Mouse (Mus musculus) embryonic facial prominence, embryonic 15.5 days (tissue): ENCODE measurements around the gene Syne1. TPM values are rescaled to one million over a fixed set of nuclear protein-coding genes. Genes with fewer than 3 reads are reported as not detected.

ENCODE experiments used
- ATAC-seq: fragments of 200-750 bp; cut with Nextera tagmentation; 2 replicates; pipeline ENCODE4 v1.8.0; 2017; ENCODE audit warnings: low read depth, moderate TSS enrichment; ENCODE audit not compliant: insufficient number of reproducible peaks, low FRiP score, low TSS enrichment
- H3K27ac ChIP-seq: fragments of 300-500 bp; sonication (generic); replicated peaks from 2 replicates; pipeline ENCODE4 v1.5.1; 2015; ENCODE audit warnings: mild to moderate bottlenecking, inconsistent platforms
- H3K27me3 ChIP-seq: fragments of 300-500 bp; sonication (generic); 2 replicates; pipeline ENCODE4 v1.6.1; 2015; ENCODE audit warnings: inconsistent platforms
- H3K36me3 ChIP-seq: fragments of 300-500 bp; sonication (generic); 2 replicates; pipeline ENCODE4 v1.6.1; 2015; ENCODE audit warnings: mild to moderate bottlenecking, inconsistent platforms
- H3K4me1 ChIP-seq: fragments of 300-500 bp; sonication (generic); 2 replicates; pipeline ENCODE4 v1.6.1; 2015; ENCODE audit warnings: inconsistent platforms
- H3K4me2 ChIP-seq: fragments of 300-500 bp; sonication (generic); replicated peaks from 2 replicates; pipeline ENCODE4 v1.6.1; 2015; ENCODE audit warnings: mild to moderate bottlenecking, inconsistent platforms
- H3K4me3 ChIP-seq: fragments of 300-500 bp; sonication (generic); replicated peaks from 2 replicates; pipeline ENCODE4 v1.5.1; 2015; ENCODE audit warnings: mild to moderate bottlenecking, inconsistent platforms
- H3K9ac ChIP-seq: fragments of 300-500 bp; sonication (generic); 2 replicates; pipeline ENCODE4 v1.6.1; 2015; ENCODE audit warnings: inconsistent platforms
- H3K9me3 ChIP-seq: fragments of 300-500 bp; sonication (generic); replicated peaks from 2 replicates; pipeline ENCODE4 v1.6.1; 2016; ENCODE audit warnings: inconsistent platforms
- WGBS: fragments of 180-500 bp; shearing (Covaris S2); methylation state at CpG from one replicate; pipeline ENCODE4 v1.1.7; 2015; 5-methylcytosine and 5-hydroxymethylcytosine counted together
- polyA plus RNA-seq: library from polyadenylated mRNA; unstranded; fragments of >200 nt; fragmentation: Nextera tagmentation; extraction: Ambion mirVana; gene quantifications from 2 replicates; pipeline ENCODE4 v1.2.1, GENCODE M21; 2015

Gene Syne1
- polyA plus RNA-seq, 1 experiment from 2014 or later: 8.0 TPM

DNA sequence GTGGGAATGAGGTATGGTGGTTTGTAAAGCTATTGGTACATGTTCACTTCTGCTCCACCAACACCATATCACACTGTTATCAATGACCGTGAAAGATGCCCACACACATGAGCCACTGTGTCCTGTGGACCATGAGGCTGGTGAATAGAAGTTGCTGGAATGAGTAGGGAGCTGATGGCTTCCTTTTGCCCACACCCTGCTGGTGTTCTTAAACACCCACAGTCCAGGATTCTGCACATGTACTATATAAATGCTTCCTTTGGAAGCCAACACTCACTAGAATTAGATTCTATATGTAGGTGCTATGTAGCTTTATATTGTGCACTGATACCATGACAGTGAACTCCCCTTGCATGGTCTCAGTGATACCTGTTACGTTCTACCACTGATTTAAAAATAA lies 574.7 kb downstream of the Syne1 start:
- Histone ChIP-seq H3K9me3 (no peaks in the 10 kb centered on the region), H3K27me3 (no peaks in the 10 kb centered on the region), H3K4me1 (no peaks in the 10 kb centered on the region), H3K36me3 (no peaks in the 10 kb centered on the region), H3K9ac (no peak overlapping the region), H3K4me3 (no peak overlapping the region), H3K4me2 (no peak overlapping the region), H3K27ac (no peak overlapping the region)
- no peak for ATAC-seq
- WGBS: 91% methylated on average over 2 of the region's 2 CpGs

DNA sequence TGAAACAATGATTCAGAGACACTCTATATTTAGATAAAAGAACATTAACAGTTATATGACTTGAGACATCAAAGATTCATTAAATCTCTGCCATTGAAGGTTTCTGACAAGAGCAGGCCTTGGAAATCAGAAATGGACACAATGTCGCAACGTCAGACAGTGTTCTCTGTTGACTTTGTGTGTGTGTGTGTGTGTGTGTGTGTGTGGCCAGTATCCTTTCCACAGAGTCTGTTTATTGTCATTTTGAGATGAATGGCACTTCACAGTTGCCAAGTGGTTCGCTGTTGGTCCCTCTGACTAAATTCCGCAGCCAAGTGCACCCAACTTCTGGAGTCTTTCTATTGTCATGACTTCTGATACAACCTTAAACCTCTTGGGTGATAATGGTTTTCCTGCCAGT lies 577.0 kb downstream of the Syne1 start:
- 90% methylated on average over 4 of the region's 4 CpGs for WGBS
- ATAC-seq: no peak
- Histone ChIP-seq H3K4me2 (no peak overlapping the region), H3K4me3 (no peak overlapping the region), H3K9ac (no peak overlapping the region), H3K9me3 (no peaks in the 10 kb centered on the region), H3K36me3 (no peaks in the 10 kb centered on the region), H3K27ac (no peak overlapping the region), H3K27me3 (no peaks in the 10 kb centered on the region), H3K4me1 (no peaks in the 10 kb centered on the region)

DNA sequence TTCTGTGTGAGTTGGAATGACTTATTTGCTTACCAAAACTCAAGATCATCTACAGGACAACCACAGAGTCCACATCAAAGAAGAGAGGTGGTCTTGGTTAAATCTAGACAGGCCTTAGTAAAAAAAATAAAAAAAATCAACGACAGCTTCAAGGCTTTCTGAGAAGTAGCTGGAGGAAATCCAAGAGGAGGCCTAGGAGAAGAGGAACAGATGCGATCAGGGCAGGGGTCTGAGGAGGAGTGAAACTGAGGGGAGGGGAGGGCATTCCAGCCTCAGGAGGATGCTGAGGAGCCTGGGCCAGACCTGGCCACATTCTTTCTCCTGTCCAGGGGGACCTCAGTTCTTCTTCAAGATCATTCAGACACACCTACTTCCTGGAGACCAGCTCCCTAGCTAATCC lies 579.3 kb downstream of the Syne1 start:
- H3K4me1 ChIP-seq: no peaks in the 10 kb centered on the region
- no peak overlapping the region for H3K4me2 ChIP-seq
- WGBS: 35% methylated on average over 2 of the region's 2 CpGs
- no peaks in the 10 kb centered on the region for H3K27me3 ChIP-seq
- H3K27ac ChIP-seq: no peak overlapping the region
- H3K9me3 ChIP-seq: no peaks in the 10 kb centered on the region
- no peak for ATAC-seq
- H3K4me3 ChIP-seq: no peak overlapping the region
- no peak overlapping the region for H3K9ac ChIP-seq
- no peaks in the 10 kb centered on the region for H3K36me3 ChIP-seq

DNA sequence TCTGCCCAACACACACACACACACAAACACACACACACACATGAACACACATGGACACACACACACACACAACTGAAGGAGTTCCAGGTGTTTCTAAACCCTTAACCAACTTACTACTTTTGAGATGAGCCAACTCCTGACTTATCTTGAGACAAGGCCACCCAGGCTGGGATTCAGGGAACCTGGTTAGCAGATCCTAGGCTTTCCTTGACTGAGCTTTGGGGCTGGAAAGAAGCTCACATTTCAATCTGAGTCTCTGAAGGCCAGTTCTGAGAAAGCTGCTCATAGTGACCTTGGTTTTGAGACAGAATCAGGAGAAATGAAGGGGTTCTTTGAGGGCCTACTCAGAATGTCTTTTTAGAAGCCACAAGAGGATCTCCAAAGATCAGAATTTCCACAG lies 579.7 kb downstream of the Syne1 start:
- ATAC-seq: no peak
- Histone ChIP-seq H3K27me3 (no peaks in the 10 kb centered on the region), H3K9ac (no peak overlapping the region), H3K4me2 (no peak overlapping the region), H3K4me3 (no peak overlapping the region), H3K27ac (no peak overlapping the region), H3K9me3 (no peaks in the 10 kb centered on the region), H3K36me3 (no peaks in the 10 kb centered on the region), H3K4me1 (no peaks in the 10 kb centered on the region)

DNA sequence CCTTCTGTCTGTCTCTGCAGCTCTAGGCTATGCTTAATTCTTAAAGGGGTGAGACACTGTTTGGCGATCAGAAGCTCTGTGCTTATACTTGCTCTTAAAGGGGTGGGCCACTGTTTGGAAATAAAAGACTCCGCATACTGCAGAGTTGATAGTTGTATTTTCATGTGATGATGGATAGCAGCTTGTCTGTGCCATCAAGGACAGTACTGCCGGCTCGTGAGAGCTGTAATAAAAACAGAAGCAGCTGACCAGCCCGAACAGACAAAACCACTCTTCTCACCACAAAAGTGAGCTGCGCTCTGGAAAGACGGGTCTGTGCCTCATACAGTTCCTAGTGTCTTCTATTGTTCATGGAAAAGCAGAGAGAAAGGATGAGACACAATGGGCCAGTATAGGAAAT lies 580.1 kb downstream of the Syne1 start:
- no peak for ATAC-seq

More for the DNA sequence above, 580.1 kb downstream of the Syne1 start:
- Histone ChIP-seq H3K27ac (no peak overlapping the region), H3K27me3 (no peaks in the 10 kb centered on the region), H3K4me2 (no peak overlapping the region), H3K4me3 (no peak overlapping the region), H3K36me3 (no peaks in the 10 kb centered on the region), H3K9me3 (no peaks in the 10 kb centered on the region), H3K4me1 (no peaks in the 10 kb centered on the region), H3K9ac (no peak overlapping the region)
- WGBS: 68% methylated on average over 7 of the region's 7 CpGs

Other genes with a start within 250 kb of the Syne1 start
- 4.7 and 5.3 TPM in 2 replicates for gene Myct1, start 42.3 kb upstream of the Syne1 start, polyA plus RNA-seq
- 0.87 and 0.92 TPM in 2 replicates for gene Vip, start 87.7 kb upstream of the Syne1 start, polyA plus RNA-seq